Mouse (Mus musculus) frontal cortex, postnatal 14 days (tissue): ENCODE results near the gene Pkd2l1.

Experiments
- DNase-seq, 2 experiments: peaks; one replicate each; pipeline ENCODE4 v3.0.0; 2022; ENCODE audit warnings: low spot score in 2 of 2

Pkd2l1 gene

DNA sequence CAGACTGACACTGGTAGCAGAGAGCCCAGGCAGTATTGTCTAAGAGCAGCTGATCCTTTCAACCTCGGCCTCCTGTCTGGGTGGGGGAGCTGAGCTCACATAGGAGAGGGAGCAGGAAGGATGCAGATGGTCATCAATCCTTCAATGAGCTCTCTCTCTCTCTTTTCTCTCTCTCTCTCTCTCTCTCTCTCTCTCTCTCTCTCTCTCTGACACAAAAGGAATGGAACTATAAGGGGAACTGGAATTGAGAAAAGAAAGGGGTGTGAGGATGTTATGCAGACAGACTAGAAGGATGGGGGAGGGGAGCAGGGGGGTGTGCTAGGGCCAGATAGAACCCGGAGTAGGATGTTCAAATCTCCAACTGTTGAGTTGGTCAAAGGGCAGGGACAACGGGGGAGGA lies at the start of gene Pkd2l1:
Gene Pkd2l1 (minus strand): TSS at position 101 of the 400 bp plus-strand sequence.
- DNase-seq = no peak

DNA sequence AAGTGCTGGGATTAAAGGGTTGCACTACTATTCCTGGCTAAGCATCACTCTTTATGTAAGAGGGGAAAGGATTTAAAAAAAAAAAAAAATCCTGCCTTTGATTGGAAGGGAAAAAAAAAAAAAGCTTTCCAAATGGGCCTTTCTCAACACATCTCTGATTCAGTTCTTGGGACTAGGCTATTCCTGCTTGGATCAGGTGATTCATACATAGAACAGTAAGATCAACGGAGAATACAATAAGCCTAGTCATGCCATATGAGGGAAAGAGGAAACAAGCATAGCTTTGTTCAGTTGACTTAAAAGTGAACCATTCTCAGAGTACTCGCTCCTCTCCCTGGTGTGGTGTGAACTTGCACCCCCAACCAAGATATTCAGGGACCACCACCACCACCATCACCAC lies 46.7 kb upstream of the Pkd2l1 start:
- no peak for DNase-seq

GRCm38 (mm10) chr19:44237471-44238006 lies 45.3 kb upstream of the Pkd2l1 start:
- no peak for DNase-seq

DNA sequence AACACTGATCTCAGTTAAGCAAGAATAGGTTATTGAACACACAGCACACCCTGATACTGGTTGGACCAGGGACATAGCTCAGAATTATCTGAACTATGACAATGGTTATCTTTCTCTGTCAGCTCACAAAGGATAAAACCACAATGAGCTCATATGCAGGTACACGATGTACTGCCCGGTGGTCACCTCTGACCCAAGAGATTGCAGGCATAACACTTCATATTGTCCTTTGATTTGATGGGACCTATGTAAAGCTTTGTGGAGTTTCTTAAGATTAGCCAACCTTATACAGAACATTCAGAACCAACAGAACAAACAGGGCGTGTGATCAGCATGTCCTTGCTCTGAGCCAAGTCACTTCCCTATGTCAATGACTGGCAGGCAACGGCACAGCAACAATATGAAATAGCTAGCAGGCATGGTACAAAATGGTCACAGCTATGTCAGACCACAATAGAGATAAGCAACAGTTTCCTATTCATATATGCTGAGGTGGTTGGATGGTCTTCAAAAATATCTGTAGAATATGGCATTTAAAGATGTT lies 39.4 kb upstream of the Pkd2l1 start:
- no peak for DNase-seq

- DNase-seq = no peak
These were observed 38.0 kb upstream of the Pkd2l1 start for GRCm38 (mm10) chr19:44230212-44230611.

DNA sequence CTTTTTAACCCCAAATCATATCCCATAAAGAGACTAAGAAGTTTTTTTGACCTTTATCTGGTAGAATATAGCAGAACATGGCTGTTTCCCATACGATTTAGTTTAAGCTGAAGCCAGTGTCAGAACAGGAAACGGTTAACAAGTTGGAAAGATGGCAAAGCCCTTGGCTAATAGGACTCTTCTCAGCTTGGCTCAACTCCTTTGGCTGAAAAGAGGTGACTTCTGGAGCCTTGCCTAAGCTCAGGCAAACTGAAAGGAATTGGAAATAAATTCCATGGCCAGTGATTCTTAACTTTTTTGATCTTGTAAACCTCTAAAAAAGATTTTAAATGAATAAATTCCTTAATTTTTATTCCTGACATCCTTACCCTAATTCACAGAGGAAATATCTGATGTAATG lies 37.5 kb upstream of the Pkd2l1 start:
- DNase-seq = no peak

DNA sequence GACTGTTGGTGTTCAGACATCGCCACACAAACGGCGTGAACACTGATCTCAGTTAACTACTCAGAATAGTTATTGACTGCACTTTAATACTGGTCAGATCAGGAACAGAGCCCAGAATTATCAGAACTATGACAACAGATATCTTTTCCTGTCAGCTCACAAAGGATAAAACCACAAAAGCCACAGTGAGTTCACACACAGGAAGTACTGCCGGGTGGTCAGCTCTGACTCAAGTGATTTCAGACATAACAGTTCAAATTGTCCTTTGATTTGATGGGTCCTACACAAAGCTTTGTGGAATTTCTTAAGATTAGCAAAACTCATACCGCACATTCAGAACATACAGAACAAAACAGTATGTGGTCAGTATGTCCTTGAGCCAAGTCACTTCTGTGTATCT lies 33.5 kb upstream of the Pkd2l1 start:
- DNase-seq = no peak

DNA sequence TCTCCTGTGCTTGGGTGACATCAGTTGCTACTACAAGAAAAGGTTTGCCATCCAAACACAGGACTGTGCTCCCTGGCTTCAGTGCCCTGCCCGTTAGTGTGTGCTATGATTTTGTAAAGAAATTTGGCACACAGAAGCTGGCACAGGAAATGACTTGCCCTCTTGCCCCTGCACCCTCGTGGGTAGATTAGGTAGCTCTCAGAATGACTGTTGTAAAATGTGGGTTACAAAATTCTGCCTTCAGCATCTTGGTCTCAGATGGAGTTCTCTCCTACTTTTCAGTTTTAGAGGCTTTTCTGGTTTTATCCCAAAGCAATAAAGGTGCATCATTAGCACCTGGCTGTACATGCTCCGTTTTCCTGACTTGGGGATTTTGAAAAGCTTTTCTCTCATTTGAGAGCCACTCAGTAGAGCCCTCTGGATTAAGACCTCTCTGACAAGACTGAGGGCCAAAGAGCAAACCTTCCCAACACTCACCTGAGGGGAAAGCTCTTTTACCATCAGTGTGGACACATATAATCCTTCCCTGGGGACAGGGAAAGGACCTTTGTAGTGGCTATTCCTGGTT lies 25.8 kb upstream of the Pkd2l1 start:
- no peak for DNase-seq

GRCm38 (mm10) chr19:44215255-44215654 lies 23.0 kb upstream of the Pkd2l1 start:
- DNase-seq = no peak

DNA sequence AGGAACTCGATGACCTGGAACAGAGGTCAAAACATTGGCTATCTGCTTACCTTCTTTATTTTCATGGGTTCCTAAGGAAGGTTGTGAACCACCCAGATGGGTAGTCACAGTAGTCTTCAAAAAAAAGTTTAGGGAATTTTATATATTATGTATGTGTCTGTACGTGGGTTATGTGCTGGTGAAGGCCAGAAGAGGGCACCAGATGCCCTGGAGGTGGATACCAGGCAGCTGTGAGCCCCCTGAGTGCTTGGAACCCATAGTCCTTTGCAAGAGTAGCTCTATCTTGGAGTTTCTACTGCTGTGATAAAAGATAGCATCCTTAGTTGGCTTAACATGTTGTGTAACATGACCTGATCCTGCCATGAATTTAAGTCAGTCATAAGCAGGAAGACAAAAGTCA lies 14.8 kb upstream of the Pkd2l1 start:
- DNase-seq = no peak

DNA sequence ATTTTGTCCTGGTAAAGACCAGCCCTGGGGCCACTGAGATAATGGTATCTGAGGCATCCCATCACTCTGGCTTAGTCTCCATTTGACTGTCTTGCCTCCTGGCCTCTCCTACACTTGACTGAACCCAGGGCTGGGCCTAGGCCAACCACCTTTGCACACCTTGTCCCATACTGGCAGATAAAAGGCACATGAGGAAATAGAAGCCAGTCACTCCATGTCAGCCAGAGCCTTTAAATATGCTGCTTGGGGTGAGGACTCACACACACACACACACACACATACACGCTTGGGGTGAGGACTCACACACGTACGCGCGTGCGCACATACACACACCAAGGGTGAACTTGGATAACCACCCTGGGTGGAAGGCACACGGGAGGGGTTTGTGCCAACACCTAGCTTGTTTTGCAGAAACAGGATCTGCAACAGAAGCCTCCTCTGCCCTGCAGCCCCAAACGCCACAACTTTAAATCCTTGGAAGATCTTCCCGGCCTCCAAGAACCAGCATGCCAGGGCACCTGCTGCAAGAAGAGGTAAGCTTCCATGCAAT lies 10.8 kb upstream of the Pkd2l1 start, which contains the start of gene Scd3:
Gene Scd3 (plus strand): TSS at position 255 of the 550 bp plus-strand sequence.
- no peak for DNase-seq

GRCm38 (mm10) chr19:44198964-44199363 lies 6.7 kb upstream of the Pkd2l1 start:
- DNase-seq = no peak

DNA sequence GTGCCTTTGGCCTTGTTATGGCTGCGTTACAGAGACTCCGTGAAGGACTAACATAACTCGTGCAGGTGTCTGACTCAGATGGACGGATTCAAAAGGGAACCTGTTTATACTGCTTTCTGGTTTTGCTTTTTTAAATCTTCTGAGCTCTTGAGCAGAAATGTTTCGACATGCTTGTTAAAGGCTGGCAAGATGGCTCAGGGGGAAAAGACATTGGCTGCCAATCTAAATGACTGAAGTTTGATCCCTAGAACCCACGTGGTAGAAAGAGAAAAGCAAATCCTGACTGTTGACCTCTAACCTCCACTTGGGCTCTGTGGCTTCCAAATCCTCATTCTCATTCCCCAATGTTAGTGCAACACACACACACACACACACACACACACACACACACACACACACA lies 6.3 kb upstream of the Pkd2l1 start:
- no peak for DNase-seq

DNA sequence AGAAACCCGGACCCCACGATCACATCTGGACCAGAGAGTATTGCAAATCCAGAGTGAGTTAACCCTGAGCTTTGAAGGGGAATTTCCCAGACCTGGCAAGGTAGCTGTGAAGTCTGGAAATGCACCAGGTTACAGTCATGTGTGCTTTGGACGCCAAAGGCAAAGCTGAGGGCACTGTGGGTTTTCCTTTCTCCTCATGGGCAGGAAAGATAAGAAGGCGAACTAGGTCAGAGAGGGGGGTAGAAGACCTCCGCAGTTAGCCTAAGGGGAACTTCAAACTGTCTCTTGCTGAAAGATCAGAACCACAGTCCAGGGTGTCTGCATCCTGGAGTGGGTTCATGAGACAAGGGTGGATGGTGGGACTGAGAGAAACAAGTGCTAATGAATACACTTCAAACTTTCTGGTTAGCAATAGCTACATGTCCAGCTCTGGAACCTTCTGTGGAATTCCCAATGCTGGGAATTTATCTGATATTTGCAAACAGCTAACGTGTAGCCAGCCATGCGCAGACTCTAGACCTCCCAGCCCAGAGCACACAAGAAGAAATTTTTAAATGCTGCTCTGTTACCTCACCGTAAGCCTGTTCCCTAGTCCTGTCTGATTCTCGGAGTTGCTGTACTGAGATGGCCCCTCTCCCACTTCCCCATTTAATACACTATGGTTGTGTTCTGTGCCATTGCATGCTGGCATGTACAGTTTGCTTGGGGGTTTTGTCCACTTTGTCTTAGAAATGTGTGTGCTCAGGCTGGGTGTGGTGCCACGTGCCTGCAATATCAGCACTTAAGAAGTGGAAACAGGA lies 5.0 kb upstream of the Pkd2l1 start:
- DNase-seq = no peak

- peak; percentile 20 to 69 for DNase-seq
These were observed 2.9 kb upstream of the Pkd2l1 start for GRCm38 (mm10) chr19:44195138-44195537.

DNA sequence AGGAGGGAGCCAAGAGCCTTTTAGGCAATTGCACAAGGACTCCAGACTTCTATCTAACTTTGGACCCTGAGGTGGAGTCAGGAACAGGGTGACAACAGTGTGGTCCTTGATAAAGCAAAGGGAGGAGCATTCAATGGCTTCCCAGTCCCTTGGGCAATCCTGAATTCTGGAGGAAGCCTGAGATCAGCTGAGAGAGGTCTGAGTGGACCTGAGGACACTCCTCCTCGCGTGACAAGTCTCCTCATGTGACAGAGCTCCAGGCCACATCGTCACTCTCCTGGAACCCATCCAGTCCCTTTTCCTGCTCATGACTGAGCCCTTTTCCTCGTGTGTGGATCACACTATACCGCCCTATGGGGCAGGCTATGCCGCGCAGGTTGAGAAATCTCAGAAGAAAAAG lies 1.7 kb upstream of the Pkd2l1 start:
- no peak for DNase-seq

- DNase-seq = no peak
These were observed 3.2 kb downstream of the Pkd2l1 start for GRCm38 (mm10) chr19:44189056-44189455.

GRCm38 (mm10) chr19:44183968-44184367 lies 8.3 kb downstream of the Pkd2l1 start:
- no peak for DNase-seq

DNA sequence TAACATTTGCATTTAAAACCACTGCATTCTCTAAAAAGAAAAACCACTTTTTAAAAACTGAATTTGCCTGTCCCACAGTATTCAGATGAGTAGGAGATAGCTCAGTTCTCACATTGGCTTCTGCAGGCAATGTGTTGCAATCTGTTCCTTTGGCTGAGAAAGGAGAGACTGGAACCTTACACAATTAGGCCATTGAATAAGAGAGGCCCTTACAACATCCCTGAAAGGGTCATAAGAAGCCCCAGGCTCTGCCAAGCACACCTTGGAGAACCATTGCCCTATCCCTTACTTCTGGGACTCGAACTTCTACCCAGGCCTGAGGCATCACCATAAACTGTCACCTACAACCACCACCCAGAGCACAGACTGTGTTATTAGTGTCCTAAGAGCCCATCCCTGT lies 11.7 kb downstream of the Pkd2l1 start:
- no peak for DNase-seq

GRCm38 (mm10) chr19:44176741-44177140 lies 15.5 kb downstream of the Pkd2l1 start:
- DNase-seq = no peak

DNA sequence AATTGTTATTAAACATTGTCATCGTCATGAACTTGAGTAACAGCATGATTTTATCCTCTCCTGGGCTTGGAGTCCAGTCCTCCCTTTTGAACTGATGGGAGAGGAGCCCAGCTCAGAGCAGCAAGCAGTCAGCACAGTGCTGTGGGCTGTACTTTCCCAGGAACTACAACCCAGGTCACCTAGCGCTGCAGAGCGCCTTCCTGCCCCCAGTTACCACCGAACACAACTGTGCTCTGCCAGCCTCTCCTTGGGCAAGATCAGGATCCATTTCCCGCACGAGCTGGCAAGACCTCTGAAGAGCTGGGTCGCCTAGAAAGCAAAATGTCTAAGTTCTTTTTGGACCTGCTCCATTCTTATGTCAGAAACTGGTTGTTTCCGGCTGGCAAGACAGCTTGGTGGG lies 17.4 kb downstream of the Pkd2l1 start:
- DNase-seq = no peak

DNA sequence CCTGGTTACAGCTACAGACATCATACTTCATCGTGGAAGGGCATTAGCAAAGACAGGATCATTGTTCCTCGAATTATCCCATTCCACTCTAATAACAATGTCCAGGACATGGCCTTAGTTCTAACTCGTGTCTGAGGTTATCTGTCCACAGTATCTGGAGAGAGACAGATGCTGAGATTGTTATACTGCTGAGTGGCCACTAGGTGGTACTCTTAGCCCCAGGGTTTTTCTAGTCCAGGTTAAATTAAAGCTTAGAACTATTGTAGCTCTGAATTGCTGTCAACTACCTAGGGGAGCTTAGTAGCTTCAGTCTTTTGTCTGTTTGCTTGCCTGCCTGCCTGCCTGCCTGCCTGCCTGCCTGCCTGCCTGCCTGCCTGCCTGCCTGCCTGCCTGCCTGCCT lies 30.7 kb downstream of the Pkd2l1 start:
- no peak for DNase-seq

DNA sequence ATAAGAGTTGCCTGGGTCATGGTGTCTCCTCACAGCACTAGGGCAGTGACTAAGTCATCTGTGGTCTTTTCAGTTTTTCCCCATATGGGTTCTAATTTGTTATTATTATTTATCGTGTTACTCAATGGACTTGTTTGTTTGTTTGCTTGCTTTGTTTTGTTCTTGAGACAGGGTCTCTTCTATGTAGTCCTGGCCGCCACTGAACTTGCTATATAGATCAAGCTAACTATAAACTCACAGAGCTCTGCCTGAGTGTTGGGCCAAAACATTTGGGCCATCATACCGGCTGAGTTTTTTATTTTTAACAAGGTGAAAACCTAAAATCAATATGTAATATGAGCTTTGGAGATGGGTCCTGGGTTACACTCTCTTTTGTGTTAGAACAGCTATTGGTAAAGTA lies 32.9 kb downstream of the Pkd2l1 start:
- DNase-seq = no peak
